Mouse (Mus musculus): ENCODE results near the gene Oprm1.

GRCm38 (mm10) chr10:6999355-6999754 lies 241.0 kb downstream of the Oprm1 start:
- no peak for TF ChIP-seq CTCF (IDR thresholded peaks at IDR 0.05; ENCODE audit: low read depth, low read length)
- no peak for TF ChIP-seq TAL1 (conservative IDR thresholded peaks at IDR 0.05; ENCODE audit: low read depth, low read length)
- TF ChIP-seq GATA1 (IDR thresholded peaks at IDR 0.05; ENCODE audit: borderline replicate concordance, low read length): no peak

Data from G1E (cell line).